Mouse (Mus musculus) embryonic facial prominence, embryonic 14.5 days (tissue): ENCODE data around the gene Afap1. TPM values are rescaled to one million over a fixed set of nuclear protein-coding genes. Genes with fewer than 3 reads are reported as not detected.

Experiments used
- ATAC-seq: fragments of 200-750 bp; cut with Nextera tagmentation; 2 replicates; pipeline ENCODE4 v1.8.0; 2017; ENCODE audit warnings: low read depth, moderate number of reproducible peaks, moderate TSS enrichment
- DNase-seq: peaks from one replicate; pipeline ENCODE4 v3.0.0-alpha.2; 2015; ENCODE audit warnings: low spot score
- H3K27ac ChIP-seq: fragments of 300-500 bp; sonication (generic); replicated peaks from 2 replicates; pipeline ENCODE4 v1.5.1; 2014; ENCODE audit warnings: low read depth, mild to moderate bottlenecking, low read length, moderate library complexity
- H3K27me3 ChIP-seq: fragments of 300-500 bp; sonication (generic); replicated peaks from 2 replicates; pipeline ENCODE4 v1.6.1; 2014; ENCODE audit warnings: low read length; ENCODE audit not compliant: control insufficient read depth, insufficient read depth
- H3K36me3 ChIP-seq: fragments of 300-500 bp; sonication (generic); 2 replicates; pipeline ENCODE4 v1.6.1; 2014; ENCODE audit warnings: low read length, mixed read lengths; ENCODE audit not compliant: control insufficient read depth, insufficient read depth
- H3K4me1 ChIP-seq: fragments of 300-500 bp; sonication (generic); 2 replicates; pipeline ENCODE4 v1.6.1; 2014; ENCODE audit warnings: antibody characterized with exemption, low read length; ENCODE audit not compliant: control insufficient read depth, insufficient read depth
- H3K4me2 ChIP-seq: fragments of 300-500 bp; sonication (generic); 2 replicates; pipeline ENCODE4 v1.6.1; 2014; ENCODE audit warnings: low read depth, mild to moderate bottlenecking, low read length, moderate library complexity, mixed read lengths
- H3K4me3 ChIP-seq: fragments of 300-500 bp; sonication (generic); 2 replicates; pipeline ENCODE4 v1.5.1; 2014; ENCODE audit warnings: low read depth, mild to moderate bottlenecking, low read length
- H3K9ac ChIP-seq: fragments of 300-500 bp; sonication (generic); 2 replicates; pipeline ENCODE4 v1.6.1; 2014; ENCODE audit warnings: low read depth, mild to moderate bottlenecking, low read length, moderate library complexity, mixed read lengths
- H3K9me3 ChIP-seq: fragments of 300-500 bp; sonication (generic); 2 replicates; pipeline ENCODE4 v1.6.1; 2016; ENCODE audit warnings: low read length; ENCODE audit not compliant: control insufficient read depth
- WGBS: fragments of 180-500 bp; shearing (Covaris S2); extraction: QIAGEN DNeasy Blood & Tissue Kit; methylation state at CpG from one replicate; pipeline ENCODE4 v1.1.7; 2014; 5-methylcytosine and 5-hydroxymethylcytosine counted together
- polyA plus RNA-seq: library from polyadenylated mRNA; unstranded; fragments of >200 nt; fragmentation: Nextera tagmentation; extraction: Ambion mirVana; gene quantifications from 2 replicates; pipeline ENCODE4 v1.2.1, GENCODE M21; 2014

Afap1 gene
- polyA plus RNA-seq, 1 experiment from 2014 or later, result 28.0 TPM

- Histone ChIP-seq H3K36me3 (no peaks in the 10 kb centered on the region), H3K9ac (no peak overlapping the region), H3K27me3 (no peaks in the 10 kb centered on the region), H3K4me3 (no peak overlapping the region), H3K9me3 (no peaks in the 10 kb centered on the region), H3K27ac (peak overlapping the region; percentile 1), H3K4me1 (peaks cover 37% of the 10 kb centered on the region), H3K4me2 (peak overlapping the region; percentile 31; the same call in 1 of the 2 replicates)
- no peak for ATAC-seq
- 11% methylated on average over 10 of the region's 10 CpGs for WGBS
- DNase-seq, result peak; percentile 48
These were observed 7.5 kb downstream of the Afap1 start for GRCm38 (mm10) chr5:35900401-35901225.

- no peak for ATAC-seq
- H3K36me3 ChIP-seq, result no peaks in the 10 kb centered on the region
- H3K9me3 ChIP-seq, result no peaks in the 10 kb centered on the region
- H3K4me2 ChIP-seq, result no peak overlapping the region
- 45% methylated on average over 11 of the region's 12 CpGs for WGBS
- H3K27ac ChIP-seq, result no peak overlapping the region; the same call in 1 of the 2 replicates
- peaks cover 31% of the 10 kb centered on the region for H3K4me1 ChIP-seq
- DNase-seq, result peak; percentile 46
- H3K9ac ChIP-seq, result no peak overlapping the region; the same call in 1 of the 2 replicates
- H3K4me3 ChIP-seq, result no peak overlapping the region
- H3K27me3 ChIP-seq, result no peaks in the 10 kb centered on the region
These were observed 8.2 kb downstream of the Afap1 start for GRCm38 (mm10) chr5:35901226-35901809.

- no peak overlapping the region for H3K9ac ChIP-seq
- 62% methylated on average over 8 of the region's 8 CpGs for WGBS
- H3K4me1 ChIP-seq, result peaks cover 44% of the 10 kb centered on the region
- H3K9me3 ChIP-seq, result no peaks in the 10 kb centered on the region
- ATAC-seq, result no peak
- no peak overlapping the region for H3K4me2 ChIP-seq
- DNase-seq, result no peak
- no peak overlapping the region for H3K27ac ChIP-seq
- no peak overlapping the region for H3K4me3 ChIP-seq
- no peaks in the 10 kb centered on the region for H3K36me3 ChIP-seq
- H3K27me3 ChIP-seq, result no peaks in the 10 kb centered on the region
These were observed 10.3 kb downstream of the Afap1 start for GRCm38 (mm10) chr5:35903456-35903855.

- Histone ChIP-seq H3K9ac (no peak overlapping the region), H3K36me3 (0 out of 2 replicates have a peak, but pooled peaks cover 7% of the 10 kb centered on the region), H3K27ac (0 out of 2 replicates have a peak overlapping the region, but pooled peaks have one; percentile 36), H3K4me1 (peaks cover 48% of the 10 kb centered on the region), H3K9me3 (no peaks in the 10 kb centered on the region), H3K4me3 (no peak overlapping the region), H3K4me2 (no peak overlapping the region), H3K27me3 (no peaks in the 10 kb centered on the region)
- no peak for ATAC-seq
- 49% methylated on average over 8 of the region's 8 CpGs for WGBS
- DNase-seq, result no peak
These were observed 12.2 kb downstream of the Afap1 start for GRCm38 (mm10) chr5:35905283-35905682.

GRCm38 (mm10) chr5:35907090-35907489 lies 14.0 kb downstream of the Afap1 start:
- WGBS, result 67% methylated on average over 4 of the region's 4 CpGs
- H3K4me3 ChIP-seq, result no peak overlapping the region
- no peak overlapping the region for H3K9ac ChIP-seq
- no peaks in the 10 kb centered on the region for H3K9me3 ChIP-seq
- no peak for DNase-seq
- H3K4me1 ChIP-seq, result peaks cover 36% of the 10 kb centered on the region
- no peak overlapping the region for H3K4me2 ChIP-seq
- no peak for ATAC-seq
- H3K27me3 ChIP-seq, result no peaks in the 10 kb centered on the region
- H3K36me3 ChIP-seq, result peaks cover 8% of the 10 kb centered on the region; the same call in 1 of the 2 replicates
- H3K27ac ChIP-seq, result peak overlapping the region; percentile 78; the same call in 1 of the 2 replicates

GRCm38 (mm10) chr5:35907633-35908426 lies 14.7 kb downstream of the Afap1 start:
- H3K4me1 ChIP-seq, result peaks cover 36% of the 10 kb centered on the region
- 25% methylated on average over 15 of the region's 15 CpGs for WGBS

GRCm38 (mm10) chr5:35908626-35909443 lies 15.7 kb downstream of the Afap1 start:
- 0 out of 2 replicates have a peak overlapping the region, but pooled peaks have one; percentile 37 for H3K9ac ChIP-seq
- DNase-seq, result no peak
- no peaks in the 10 kb centered on the region for H3K27me3 ChIP-seq
- H3K36me3 ChIP-seq, result peaks cover 18% of the 10 kb centered on the region
- peak overlapping the region; percentile 78 for H3K27ac ChIP-seq
- no peak overlapping the region for H3K4me3 ChIP-seq
- H3K4me2 ChIP-seq, result peak overlapping the region; percentile 29
- peak; percentile 48 for ATAC-seq
- WGBS, result 43% methylated on average over 13 of the region's 13 CpGs
- H3K4me1 ChIP-seq, result peaks cover 36% of the 10 kb centered on the region
- no peaks in the 10 kb centered on the region for H3K9me3 ChIP-seq

More at GRCm38 (mm10) chr5:35907633-35908426, 14.7 kb downstream of the Afap1 start:
- no peaks in the 10 kb centered on the region for H3K9me3 ChIP-seq
- DNase-seq (peak; percentile 90), ATAC-seq (peak; percentile 70)
- H3K27ac ChIP-seq, result peak overlapping the region; percentile 78
- H3K27me3 ChIP-seq, result no peaks in the 10 kb centered on the region
- H3K9ac ChIP-seq, result peak overlapping the region; percentile 37; the same call in 1 of the 2 replicates
- peak overlapping the region; percentile 29; the same call in 1 of the 2 replicates for H3K4me2 ChIP-seq
- peaks cover 14% of the 10 kb centered on the region; the same call in 1 of the 2 replicates for H3K36me3 ChIP-seq
- H3K4me3 ChIP-seq, result no peak overlapping the region
